Mouse (Mus musculus) stomach, embryonic 16.5 days (tissue): ENCODE measurements at regions not wholly inside any gene's neighbourhood (a gene's known extent, or its start where the extent isn't known, plus 50 kb on each side); places are given as distances from the start of the nearest gene placed in this dataset.

ENCODE experiments used
- ATAC-seq: fragments of 200-750 bp; cut with Nextera tagmentation; 2 replicates; pipeline ENCODE4 v1.8.0; 2017; ENCODE audit warnings: moderate number of reproducible peaks, moderate TSS enrichment; ENCODE audit not compliant: insufficient read depth, low FRiP score
- H3K27ac ChIP-seq: fragments of 300-500 bp; sonication (generic); 2 replicates; pipeline ENCODE4 v1.5.1; 2014; ENCODE audit warnings: low read length
- H3K27me3 ChIP-seq: fragments of 300-500 bp; sonication (generic); 2 replicates; pipeline ENCODE4 v1.6.1; 2014; ENCODE audit warnings: low read length, control low read depth, mixed read lengths; ENCODE audit not compliant: control insufficient read depth, insufficient read depth
- H3K36me3 ChIP-seq: fragments of 300-500 bp; sonication (generic); 2 replicates; pipeline ENCODE4 v1.6.1; 2014; ENCODE audit warnings: low read length; ENCODE audit not compliant: control insufficient read depth, insufficient read depth
- H3K4me1 ChIP-seq: fragments of 300-500 bp; sonication (generic); 2 replicates; pipeline ENCODE4 v1.6.1; 2014; ENCODE audit warnings: low read length, control low read depth, mixed read lengths; ENCODE audit not compliant: control insufficient read depth, insufficient read depth
- H3K4me2 ChIP-seq: fragments of 300-500 bp; sonication (generic); 2 replicates; pipeline ENCODE4 v1.6.1; 2014; ENCODE audit warnings: low read depth, low read length, mixed read lengths
- H3K4me3 ChIP-seq: fragments of 300-500 bp; sonication (generic); replicated peaks from 2 replicates; pipeline ENCODE4 v1.5.1; 2014; ENCODE audit warnings: mild to moderate bottlenecking, low read length
- H3K9ac ChIP-seq: fragments of 300-500 bp; sonication (generic); 2 replicates; pipeline ENCODE4 v1.6.1; 2014; ENCODE audit warnings: low read length
- H3K9me3 ChIP-seq: fragments of 300-500 bp; sonication (generic); replicated peaks from 2 replicates; pipeline ENCODE4 v1.6.1; 2016; ENCODE audit warnings: low read length, control low read depth; ENCODE audit not compliant: control insufficient read depth
- WGBS: fragments of 180-500 bp; shearing (Covaris S2); extraction: QIAGEN DNeasy Blood & Tissue Kit; methylation state at CpG from one replicate; pipeline ENCODE4 v1.1.7; 2014; 5-methylcytosine and 5-hydroxymethylcytosine counted together

- no peaks in the 10 kb centered on the region for H3K4me1 ChIP-seq
- 23% methylated on average over 8 of the region's 8 CpGs for WGBS
- H3K9me3 ChIP-seq, result 0 out of 2 replicates have a peak, but pooled peaks cover 3% of the 10 kb centered on the region
- no peaks in the 10 kb centered on the region for H3K36me3 ChIP-seq
- H3K4me2 ChIP-seq, result no peak overlapping the region
- no peak for ATAC-seq
- no peak overlapping the region for H3K4me3 ChIP-seq
- no peak overlapping the region for H3K27ac ChIP-seq
- H3K27me3 ChIP-seq, result no peaks in the 10 kb centered on the region
- no peak overlapping the region for H3K9ac ChIP-seq
Observed at GRCm38 (mm10) chr15:93750953-93751352, 155.3 kb upstream of the Prickle1 start.

- 0 out of 2 replicates have a peak, but pooled peaks have one; percentile 29 for ATAC-seq
- Histone ChIP-seq H3K27ac (no peak overlapping the region), H3K9me3 (0 out of 2 replicates have a peak, but pooled peaks cover 3% of the 10 kb centered on the region), H3K4me2 (no peak overlapping the region), H3K9ac (no peak overlapping the region), H3K4me3 (no peak overlapping the region), H3K4me1 (peaks cover 8% of the 10 kb centered on the region), H3K36me3 (no peaks in the 10 kb centered on the region), H3K27me3 (no peaks in the 10 kb centered on the region)
- 35% methylated on average over 12 of the region's 12 CpGs for WGBS
Observed at GRCm38 (mm10) chr15:93744191-93744945, 148.7 kb upstream of the Prickle1 start.

- H3K4me3 ChIP-seq, result no peak overlapping the region
- no peak overlapping the region for H3K9ac ChIP-seq
- no peaks in the 10 kb centered on the region for H3K36me3 ChIP-seq
- H3K4me2 ChIP-seq, result no peak overlapping the region
- H3K27ac ChIP-seq, result no peak overlapping the region
- no peaks in the 10 kb centered on the region for H3K9me3 ChIP-seq
- no peak for ATAC-seq
- no peaks in the 10 kb centered on the region for H3K4me1 ChIP-seq
- no peaks in the 10 kb centered on the region for H3K27me3 ChIP-seq
- 81% methylated on average over 18 of the region's 18 CpGs for WGBS
Observed at GRCm38 (mm10) chr15:93733731-93734510, 138.2 kb upstream of the Prickle1 start.

GRCm38 (mm10) chr15:93732825-93733224 lies 137.1 kb upstream of the Prickle1 start:
- ATAC-seq, result no peak
- Histone ChIP-seq H3K4me1 (no peaks in the 10 kb centered on the region), H3K27me3 (no peaks in the 10 kb centered on the region), H3K4me3 (no peak overlapping the region), H3K9me3 (no peaks in the 10 kb centered on the region), H3K36me3 (no peaks in the 10 kb centered on the region), H3K27ac (no peak overlapping the region), H3K9ac (no peak overlapping the region), H3K4me2 (no peak overlapping the region)
- 77% methylated on average over 5 of the region's 5 CpGs for WGBS

- no peak overlapping the region for H3K27ac ChIP-seq
- WGBS, result 59% methylated on average over 6 of the region's 6 CpGs
- H3K4me3 ChIP-seq, result no peak overlapping the region
- no peaks in the 10 kb centered on the region for H3K27me3 ChIP-seq
- H3K9me3 ChIP-seq, result no peaks in the 10 kb centered on the region
- no peaks in the 10 kb centered on the region for H3K36me3 ChIP-seq
- no peak for ATAC-seq
- no peak overlapping the region for H3K9ac ChIP-seq
- no peaks in the 10 kb centered on the region for H3K4me1 ChIP-seq
- H3K4me2 ChIP-seq, result no peak overlapping the region
Observed at GRCm38 (mm10) chr15:93731161-93731560, 135.5 kb upstream of the Prickle1 start.

- Histone ChIP-seq H3K9ac (no peak overlapping the region), H3K4me3 (no peak overlapping the region), H3K4me1 (0 out of 2 replicates have a peak, but pooled peaks cover 4% of the 10 kb centered on the region), H3K4me2 (no peak overlapping the region), H3K36me3 (no peaks in the 10 kb centered on the region), H3K9me3 (no peaks in the 10 kb centered on the region), H3K27me3 (no peaks in the 10 kb centered on the region), H3K27ac (no peak overlapping the region)
- WGBS, result 58% methylated on average over 4 of the region's 4 CpGs
- ATAC-seq, result no peak
Observed at GRCm38 (mm10) chr15:93715443-93715842, 119.8 kb upstream of the Prickle1 start.

GRCm38 (mm10) chr15:93713428-93713827 lies 117.7 kb upstream of the Prickle1 start:
- Histone ChIP-seq H3K9ac (no peak overlapping the region), H3K4me3 (no peak overlapping the region), H3K4me2 (no peak overlapping the region), H3K9me3 (no peaks in the 10 kb centered on the region), H3K4me1 (0 out of 2 replicates have a peak, but pooled peaks cover 5% of the 10 kb centered on the region), H3K36me3 (no peaks in the 10 kb centered on the region), H3K27ac (peak overlapping the region; percentile 58), H3K27me3 (no peaks in the 10 kb centered on the region)
- 55% methylated on average over 7 of the region's 7 CpGs for WGBS
- peak; percentile 19; the same call in 1 of the 2 replicates for ATAC-seq

GRCm38 (mm10) chr15:93712594-93712993 lies 116.9 kb upstream of the Prickle1 start:
- Histone ChIP-seq H3K9me3 (no peaks in the 10 kb centered on the region), H3K27me3 (no peaks in the 10 kb centered on the region), H3K27ac (no peak overlapping the region; the same call in 1 of the 2 replicates), H3K4me3 (no peak overlapping the region), H3K36me3 (no peaks in the 10 kb centered on the region), H3K4me1 (0 out of 2 replicates have a peak, but pooled peaks cover 7% of the 10 kb centered on the region), H3K4me2 (no peak overlapping the region), H3K9ac (no peak overlapping the region)
- 58% methylated on average over 10 of the region's 10 CpGs for WGBS
- no peak for ATAC-seq

GRCm38 (mm10) chr15:93711150-93711784 lies 115.6 kb upstream of the Prickle1 start:
- WGBS, result 72% methylated on average over 13 of the region's 13 CpGs
- Histone ChIP-seq H3K27ac (no peak overlapping the region), H3K27me3 (no peaks in the 10 kb centered on the region), H3K9ac (no peak overlapping the region), H3K4me1 (peaks cover 12% of the 10 kb centered on the region; the same call in 1 of the 2 replicates), H3K36me3 (no peaks in the 10 kb centered on the region), H3K9me3 (no peaks in the 10 kb centered on the region), H3K4me2 (no peak overlapping the region), H3K4me3 (no peak overlapping the region)
- no peak for ATAC-seq
